Mouse (Mus musculus) ES-E14 (cell line): Measurements from ENCODE around the gene Prm2.

Experiments
- CHD2 ChIP-seq: IDR thresholded peaks from 2 replicates; pipeline ENCODE4 v1.6.1; 2014; ENCODE audit warnings: mild to moderate bottlenecking, low read depth, low read length, inconsistent platforms
- HCFC1 ChIP-seq: IDR thresholded peaks from 2 replicates; pipeline ENCODE4 v1.6.1; 2012; ENCODE audit warnings: low read length, inconsistent platforms, borderline replicate concordance; ENCODE audit not compliant: insufficient read depth
- MAFK ChIP-seq: IDR thresholded peaks from 2 replicates; pipeline ENCODE4 v1.6.1; 2014; ENCODE audit warnings: mild to moderate bottlenecking, low read depth, low read length, inconsistent platforms; ENCODE audit not compliant: insufficient read depth
- ZNF384 ChIP-seq: IDR thresholded peaks from 2 replicates; pipeline ENCODE4 v1.6.1; 2012; ENCODE audit warnings: low read depth, low read length, inconsistent platforms

GRCm38 (mm10) chr16:10764323-10764722, 31.6 kb downstream of the Prm2 start:
- TF ChIP-seq MAFK (no peak), HCFC1 (no peak), ZNF384 (no peak), CHD2 (no peak)
